Mouse (Mus musculus): ENCODE data around the gene Ndufb3.
A peak's percentile ranks its signal among the peaks of the same experiment; 100 is the strongest.
"Not testable (repeated sequence)": the region's sequence is repeated elsewhere in the genome, so short reads cannot be mapped to it uniquely, and the experiment has no call there.

Ndufb3 gene

DNA sequence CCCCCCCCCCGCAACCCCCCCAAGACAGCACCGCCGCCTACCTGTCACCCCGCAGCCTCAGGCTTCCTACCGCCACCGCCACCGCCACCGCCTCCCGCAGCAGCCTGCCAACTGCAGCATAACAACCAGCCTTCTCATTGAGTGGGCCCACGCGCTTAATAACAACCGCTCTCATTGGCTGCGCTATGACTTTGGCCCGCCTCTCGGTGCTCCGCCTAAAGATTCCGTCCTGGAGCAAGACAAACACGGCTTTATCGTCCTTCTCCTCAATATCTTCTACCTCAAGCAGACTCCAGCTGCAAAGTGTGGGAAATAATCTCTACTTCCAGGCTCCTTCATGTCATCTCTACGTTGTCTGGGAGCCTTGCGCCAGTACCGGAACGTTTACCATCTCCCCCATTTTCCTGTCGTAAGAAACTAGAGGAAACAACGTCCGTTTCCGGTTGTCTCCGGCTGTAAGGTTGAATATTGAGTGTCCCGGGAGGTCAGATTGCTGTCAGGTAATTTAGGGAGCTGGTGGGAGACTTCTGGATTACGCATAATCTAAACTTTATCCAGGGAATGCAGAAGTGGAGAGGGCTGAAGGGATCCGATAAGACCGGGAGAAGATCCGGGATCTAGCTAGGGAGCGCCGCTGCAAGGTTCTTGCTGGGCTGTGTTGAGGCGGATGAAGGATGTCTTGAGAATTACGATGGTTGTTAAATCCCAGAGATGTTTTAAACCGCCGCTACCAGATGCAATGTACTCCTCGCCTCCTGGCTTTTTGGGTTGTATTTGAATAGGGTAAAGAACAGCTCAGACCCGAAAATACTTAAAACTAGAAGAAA, at the start of gene Ndufb3, which contains the start of gene Fam126b:
Gene Ndufb3 (plus strand): TSS at position 214 of the 827 bp plus-strand sequence.
Gene Fam126b (minus strand): TSS at position 153 of the 827 bp plus-strand sequence.
- DNase-seq (ENCODE audit: low read depth) = peak; percentile 95

GRCm38 (mm10) chr1:58541386-58541785, 44.8 kb upstream of the Ndufb3 start:
- DNase-seq (ENCODE audit: low read depth) = no peak

GRCm38 (mm10) chr1:58560370-58560769, 25.8 kb upstream of the Ndufb3 start:
- not testable (repeated sequence) for DNase-seq (ENCODE audit: low read depth)

DNA sequence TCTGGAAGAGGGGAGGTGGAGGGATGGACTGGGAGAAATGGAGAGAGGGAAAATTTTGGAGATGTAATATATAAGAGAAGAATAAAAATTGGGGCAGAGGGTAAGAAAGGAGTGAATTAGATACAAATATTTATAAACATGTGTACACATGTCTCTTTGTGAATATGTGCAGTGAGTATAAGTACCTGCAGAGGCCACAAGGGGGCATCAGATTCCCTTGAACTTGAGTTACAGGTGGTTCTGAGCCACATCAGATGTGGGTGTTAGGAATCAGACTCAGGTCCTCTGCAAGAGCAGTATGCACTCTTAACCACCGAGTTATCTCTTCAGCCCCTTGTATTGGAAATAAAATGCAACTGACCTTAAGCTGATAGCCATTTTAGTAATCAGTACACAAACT, 23.7 kb upstream of the Ndufb3 start:
- DNase-seq (ENCODE audit: low read depth) = peak; percentile 69

- no peak for DNase-seq (ENCODE audit: low read depth)
Measured at GRCm38 (mm10) chr1:58564981-58565380, 21.2 kb upstream of the Ndufb3 start.

DNA sequence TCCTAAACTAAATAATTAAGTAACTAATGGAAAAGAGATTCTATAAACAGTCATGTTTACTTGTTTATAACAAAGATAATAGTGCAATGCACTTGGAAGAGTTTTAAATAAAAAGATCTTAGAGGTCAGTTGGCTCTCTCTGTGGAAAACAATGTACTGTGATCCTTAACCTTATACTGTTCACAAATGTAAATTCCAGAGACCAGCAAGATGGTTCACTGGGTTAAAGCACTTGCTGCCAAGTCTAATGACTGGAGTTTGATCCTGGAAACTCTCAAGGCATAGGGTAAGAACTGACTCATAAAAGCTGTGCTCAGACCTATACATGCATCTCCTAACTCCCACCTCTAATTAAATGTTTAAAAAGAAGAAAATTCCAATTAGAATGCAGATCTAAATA, 19.6 kb upstream of the Ndufb3 start:
- DNase-seq (ENCODE audit: low read depth) = no peak

DNA sequence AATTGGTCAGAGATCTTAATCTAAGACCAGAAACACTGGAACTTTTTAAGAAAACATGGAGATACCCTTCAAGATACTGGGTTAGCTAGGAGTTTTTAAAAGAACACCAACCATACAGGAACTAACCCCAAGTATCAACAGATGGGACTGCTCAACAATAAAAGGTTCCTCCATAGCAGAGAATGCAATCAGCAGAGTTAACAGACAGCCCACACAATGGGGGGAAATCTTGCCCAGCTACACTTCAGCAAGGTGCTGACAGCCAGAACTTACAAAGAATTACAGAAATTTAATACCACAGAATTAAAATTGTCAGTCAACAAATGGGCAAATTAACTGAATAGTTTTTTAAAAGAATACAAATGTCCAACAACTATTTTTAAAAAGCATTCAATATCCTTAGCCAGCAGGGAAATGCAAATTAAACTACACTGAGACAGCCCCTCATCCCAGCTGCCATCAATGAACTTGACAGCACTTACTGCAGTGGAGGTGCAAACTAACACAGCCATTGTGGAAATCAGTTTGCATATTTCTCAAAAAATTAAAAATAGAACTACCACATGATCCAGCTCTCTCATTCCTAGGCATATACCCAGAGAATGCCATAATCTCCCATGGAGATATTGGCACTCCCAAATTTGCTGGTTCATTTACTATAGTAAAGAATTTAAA, 17.6 kb upstream of the Ndufb3 start:
- no peak for DNase-seq (ENCODE audit: low read depth)

DNA sequence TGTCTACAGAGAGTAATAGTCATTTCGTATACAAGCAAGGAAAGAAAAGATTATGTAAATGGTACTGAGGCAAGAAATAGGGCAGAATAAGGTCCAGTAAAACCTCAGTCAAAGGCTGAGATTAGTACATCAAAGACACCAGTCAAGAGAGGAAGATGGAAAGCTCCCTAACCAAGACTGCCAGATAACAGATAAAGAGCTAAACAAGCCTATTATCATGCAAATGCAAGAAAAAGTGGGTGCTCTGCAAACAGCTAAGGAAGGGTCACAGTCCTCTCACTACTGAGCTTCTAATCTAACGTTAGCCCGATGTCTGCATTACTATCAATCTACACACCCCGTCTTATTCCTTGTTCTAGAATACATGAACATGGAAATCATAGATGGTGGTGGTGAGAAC, 15.7 kb upstream of the Ndufb3 start:
- no peak for DNase-seq (ENCODE audit: low read depth)

- DNase-seq (ENCODE audit: low read depth) = peak; percentile 56
Measured at GRCm38 (mm10) chr1:58579179-58579578, 7.0 kb upstream of the Ndufb3 start.

- no peak for DNase-seq (ENCODE audit: low read depth)
Measured at GRCm38 (mm10) chr1:58582611-58583010, 3.6 kb upstream of the Ndufb3 start.

GRCm38 (mm10) chr1:58584271-58584670, 1.9 kb upstream of the Ndufb3 start:
- peak; percentile 70 for DNase-seq (ENCODE audit: low read depth)

DNA sequence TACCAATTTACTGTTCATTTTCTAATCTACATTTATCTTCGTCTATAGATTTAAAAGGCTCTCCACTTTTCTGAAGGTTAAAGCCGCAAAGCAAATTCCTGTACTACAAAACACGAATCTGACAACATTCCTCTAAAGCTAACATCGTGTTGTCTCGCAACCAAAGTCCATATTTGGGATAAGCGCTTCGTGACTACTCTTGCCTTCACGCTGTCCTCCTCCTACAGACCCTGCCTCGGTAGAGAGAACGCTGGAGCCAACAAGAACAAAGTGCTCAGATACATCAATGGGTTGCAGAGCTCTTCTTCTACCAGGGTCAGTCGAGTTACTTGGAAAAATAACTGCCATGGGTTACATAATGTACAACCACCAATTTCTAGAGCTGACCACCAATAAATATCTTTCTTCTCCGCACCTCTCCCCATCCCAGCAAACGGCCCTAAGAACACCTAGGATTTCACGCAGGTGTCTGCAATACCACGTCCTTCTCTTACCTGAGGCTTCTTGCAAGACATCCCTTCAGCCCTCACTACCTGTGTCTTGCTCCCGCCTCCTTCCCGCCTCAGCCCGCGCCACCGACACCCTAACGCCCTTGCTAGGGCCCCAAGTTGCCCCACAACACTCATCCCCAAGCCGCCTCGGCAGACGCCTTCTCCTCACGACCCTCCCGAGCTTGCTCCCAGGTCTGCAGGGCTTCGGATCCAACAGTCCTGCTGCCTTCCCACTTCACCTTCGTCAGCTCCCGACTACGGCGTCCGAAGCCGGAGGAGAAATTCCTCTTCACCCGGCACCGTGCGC, 612 bp upstream of the Ndufb3 start:
- DNase-seq (ENCODE audit: low read depth) = peak; percentile 45

GRCm38 (mm10) chr1:58587491-58587890, 1.3 kb downstream of the Ndufb3 start:
- no peak for DNase-seq (ENCODE audit: low read depth)

DNA sequence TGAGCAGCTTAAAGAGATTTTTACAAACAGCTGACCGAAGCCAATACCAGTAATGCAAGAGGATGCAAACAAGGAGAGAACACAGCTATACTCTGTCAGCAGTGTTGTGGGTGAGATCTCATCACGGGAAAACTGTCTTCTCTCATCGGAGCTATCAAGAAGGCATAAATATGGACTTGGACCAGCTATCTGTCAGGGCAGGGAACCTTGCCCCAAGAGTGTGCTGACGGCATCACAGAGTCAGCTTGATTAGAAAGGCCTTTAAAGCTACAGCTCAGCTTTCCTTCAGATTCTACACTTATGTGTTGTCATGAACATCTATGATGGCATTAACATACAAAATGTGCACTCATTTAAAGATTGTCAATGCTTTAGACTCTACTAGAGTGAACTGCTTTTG, 16.5 kb downstream of the Ndufb3 start:
- DNase-seq (ENCODE audit: low read depth) = no peak

DNA sequence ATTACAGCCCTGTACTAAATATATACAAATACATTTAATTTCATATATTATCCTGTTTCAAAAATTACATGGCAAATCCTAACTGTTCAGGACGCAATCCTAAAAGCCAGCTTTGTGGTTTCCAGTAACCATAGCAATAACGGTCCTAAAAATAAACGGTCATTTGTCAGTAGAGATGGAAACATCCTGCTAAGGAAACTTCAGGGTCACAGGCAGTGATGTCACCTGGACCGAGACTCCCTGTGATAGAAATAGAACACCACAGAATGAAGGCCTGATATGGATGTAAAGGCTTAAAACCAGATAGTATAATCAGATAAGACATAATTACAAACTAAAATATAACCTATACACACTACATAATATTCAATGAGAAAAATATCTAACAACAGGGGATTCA, 17.6 kb downstream of the Ndufb3 start:
- peak; percentile 87 for DNase-seq (ENCODE audit: low read depth)

GRCm38 (mm10) chr1:58609591-58609990, 23.4 kb downstream of the Ndufb3 start:
- DNase-seq (ENCODE audit: low read depth) = not testable (repeated sequence)

GRCm38 (mm10) chr1:58610166-58610565, 24.0 kb downstream of the Ndufb3 start:
- DNase-seq (ENCODE audit: low read depth) = no peak

DNA sequence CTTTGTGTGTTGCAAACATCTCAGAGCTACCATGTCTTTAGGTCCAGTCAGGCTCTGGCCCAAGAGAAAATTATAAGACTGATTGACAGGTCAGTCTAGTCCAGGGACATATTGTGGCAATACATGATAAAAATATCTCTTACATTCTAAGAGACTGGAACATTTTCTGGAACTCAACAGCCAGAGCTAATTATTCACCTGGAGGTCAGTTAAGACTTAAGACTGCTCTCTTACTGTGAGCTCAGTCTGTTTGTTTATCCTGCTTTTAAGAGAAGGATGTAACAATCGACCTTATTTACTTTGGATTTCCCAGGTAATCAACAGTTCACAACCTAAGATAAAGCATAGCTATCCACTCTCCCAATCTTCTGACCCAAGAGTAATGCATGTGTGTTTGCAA, 24.4 kb downstream of the Ndufb3 start:
- no peak for DNase-seq (ENCODE audit: low read depth)

GRCm38 (mm10) chr1:58613786-58614185, 27.6 kb downstream of the Ndufb3 start:
- DNase-seq (ENCODE audit: low read depth) = peak; percentile 56

GRCm38 (mm10) chr1:58614424-58614823, 28.2 kb downstream of the Ndufb3 start:
- peak; percentile 28 for DNase-seq (ENCODE audit: low read depth)

GRCm38 (mm10) chr1:58615146-58615545, 29.0 kb downstream of the Ndufb3 start:
- DNase-seq (ENCODE audit: low read depth) = no peak

- peak; percentile 56 for DNase-seq (ENCODE audit: low read depth)
Measured at GRCm38 (mm10) chr1:58616176-58616575, 30.0 kb downstream of the Ndufb3 start.

All from 416B (cell line).